Mouse (Mus musculus) gastrocnemius, adult 2 months (tissue): Measurements from ENCODE around the gene Phyhd1. TPM values are rescaled to one million over a fixed set of nuclear protein-coding genes. Genes with fewer than 3 reads are reported as not detected.

Source experiments
- DNase-seq: peaks from one replicate; pipeline ENCODE4 v3.0.0; 2022
- H3K27ac ChIP-seq: fragments of 200-600 bp; 2 replicates; pipeline ENCODE4 v1.8.1; 2022; ENCODE audit warnings: mild to moderate bottlenecking
- H3K4me3 ChIP-seq: fragments of 200-600 bp; 2 replicates; pipeline ENCODE4 v1.8.1; 2022; ENCODE audit warnings: mild to moderate bottlenecking, moderate library complexity
- CTCF ChIP-seq: fragments of 200-600 bp; IDR thresholded peaks from 2 replicates; pipeline ENCODE4 v1.8.1; 2022; ENCODE audit warnings: antibody characterized with exemption, mild to moderate bottlenecking, moderate library complexity
- intact Hi-C: fragments of 180-260 bp; cut with DNase I; formaldehyde crosslinking; loops from one replicate; pipeline ENCODE4 v1.15.1; 2025
- total RNA-seq, 2 experiments: library from RNA; stranded (reverse); gene quantifications; 2 replicates each; pipeline ENCODE4 v1.2.3; 2021

The Phyhd1 gene
- total RNA-seq, 2 experiments from 2014 or later = 27.8 to 34.5 TPM

GRCm38 (mm10) chr2:30309351-30309750 is 43.3 kb downstream of the Phyhd1 start:
- intact Hi-C loops = no loop called here

GRCm38 (mm10) chr2:30311481-30311880 is 45.5 kb downstream of the Phyhd1 start:
- Histone ChIP-seq H3K4me3 (no peak overlapping the region), H3K27ac (no peak overlapping the region)
- no peak for TF ChIP-seq CTCF
- intact Hi-C loops = no loop called here
- DNase-seq = no peak

More at GRCm38 (mm10) chr2:30309351-30309750, 43.3 kb downstream of the Phyhd1 start:
- no peak for TF ChIP-seq CTCF
- H3K4me3 ChIP-seq = no peak overlapping the region
- H3K27ac ChIP-seq = no peak overlapping the region
- DNase-seq = no peak

- Histone ChIP-seq H3K27ac (no peak overlapping the region), H3K4me3 (no peak overlapping the region)
- intact Hi-C loops = no loop called here
- TF ChIP-seq CTCF = no peak
- DNase-seq = no peak
Measured at GRCm38 (mm10) chr2:30316136-30316535, 50.1 kb downstream of the Phyhd1 start.

GRCm38 (mm10) chr2:30316955-30317354 is 51.0 kb downstream of the Phyhd1 start:
- H3K4me3 ChIP-seq = no peak overlapping the region
- TF ChIP-seq CTCF = no peak
- no peak overlapping the region for H3K27ac ChIP-seq
- intact Hi-C loops = no loop called here
- DNase-seq = no peak

GRCm38 (mm10) chr2:30319260-30319659 is 53.3 kb downstream of the Phyhd1 start:
- TF ChIP-seq CTCF = no peak
- no peak for DNase-seq
- intact Hi-C loops = no loop called here
- Histone ChIP-seq H3K4me3 (no peak overlapping the region), H3K27ac (no peak overlapping the region)

- no peak for TF ChIP-seq CTCF
- Histone ChIP-seq H3K4me3 (no peak overlapping the region), H3K27ac (no peak overlapping the region)
- DNase-seq = no peak
- intact Hi-C loops = no loop called here
Measured at GRCm38 (mm10) chr2:30323111-30323510, 57.1 kb downstream of the Phyhd1 start.

GRCm38 (mm10) chr2:30325296-30325695 is 59.3 kb downstream of the Phyhd1 start:
- Histone ChIP-seq H3K4me3 (no peak overlapping the region), H3K27ac (no peak overlapping the region)
- no peak for DNase-seq
- intact Hi-C loops = no loop called here
- no peak for TF ChIP-seq CTCF

GRCm38 (mm10) chr2:30327276-30327675 is 61.3 kb downstream of the Phyhd1 start:
- TF ChIP-seq CTCF = no peak
- no peak for DNase-seq

GRCm38 (mm10) chr2:30328791-30329190 is 62.8 kb downstream of the Phyhd1 start:
- intact Hi-C loops = no loop called here

More at GRCm38 (mm10) chr2:30327276-30327675, 61.3 kb downstream of the Phyhd1 start:
- no peak overlapping the region for H3K4me3 ChIP-seq
- intact Hi-C loops = no loop called here
- H3K27ac ChIP-seq = peak overlapping the region; percentile 72

More at GRCm38 (mm10) chr2:30328791-30329190, 62.8 kb downstream of the Phyhd1 start:
- no peak for TF ChIP-seq CTCF
- Histone ChIP-seq H3K27ac (no peak overlapping the region), H3K4me3 (no peak overlapping the region)
- no peak for DNase-seq

Other genes starting within 250 kb of the Phyhd1 start
- gene Wdr34, start 217.3 kb upstream of the Phyhd1 start, total RNA-seq = 1 to 10 TPM; 4.4 to 5.0 TPM
- 100 to 1,000 TPM in 1 of 2 experiments, 10 to 100 TPM in 1; 93.8 to 110 TPM for gene Set, start 208.8 kb upstream of the Phyhd1 start, total RNA-seq
- gene Pkn3, start 188.5 kb upstream of the Phyhd1 start, total RNA-seq = 1 to 10 TPM; 3.6 to 4.1 TPM
- 1 to 10 TPM; 2.0 to 3.5 TPM for gene Zdhhc12, start 172.6 kb upstream of the Phyhd1 start, total RNA-seq
- gene Zer1, start 141.6 kb upstream of the Phyhd1 start, total RNA-seq = 10 to 100 TPM; 23.1 to 25.2 TPM
- gene Tbc1d13, start 132.5 kb upstream of the Phyhd1 start, total RNA-seq = 10 to 100 TPM; 12.9 to 17.5 TPM
- 10 to 100 TPM; 50.8 to 67.6 TPM for gene Endog, start 94.7 kb upstream of the Phyhd1 start, total RNA-seq
- gene Spout1, start 87.7 kb upstream of the Phyhd1 start, total RNA-seq = 1 to 10 TPM; 4.2 to 4.5 TPM
- 10 to 100 TPM; 23.4 to 30.3 TPM for gene Kyat1, start 60.4 kb upstream of the Phyhd1 start, total RNA-seq
- gene Lrrc8a, start 28.5 kb upstream of the Phyhd1 start, total RNA-seq = 10 to 100 TPM; 19.6 to 37.9 TPM
- 1 to 10 TPM; 1.1 to 1.4 TPM for gene Gm28035, start 25.6 kb upstream of the Phyhd1 start, total RNA-seq
- 1 to 10 TPM in 1 of 2 experiments, not detected in 1; 1.8 TPM for gene Gm28038, start 14.8 kb downstream of the Phyhd1 start, total RNA-seq
- 10 to 100 TPM; 20.2 to 21.0 TPM for gene Dolk, start 20.1 kb downstream of the Phyhd1 start, total RNA-seq
- gene Nup188, start 20.2 kb downstream of the Phyhd1 start, total RNA-seq = 1 to 10 TPM; 8.4 to 9.9 TPM
- 10 to 100 TPM; 12.7 to 18.8 TPM for gene Sh3glb2, start 93.1 kb downstream of the Phyhd1 start, total RNA-seq
- gene Miga2, start 98.0 kb downstream of the Phyhd1 start, total RNA-seq = 10 to 100 TPM; 15.5 to 39.0 TPM
- 1 to 10 TPM; 5.3 to 6.1 TPM for gene Dolpp1, start 126.1 kb downstream of the Phyhd1 start, total RNA-seq
- 100 to 1,000 TPM; 362 to 422 TPM for gene Crat, start 149.6 kb downstream of the Phyhd1 start, total RNA-seq
- gene Ptpa, start 149.8 kb downstream of the Phyhd1 start, total RNA-seq = 10 to 100 TPM; 48.9 to 86.1 TPM
- gene Ier5l, start 208.0 kb downstream of the Phyhd1 start, total RNA-seq = 1 to 10 TPM in 1 of 2 experiments, under 1 TPM in 1; 0.97 to 1.1 TPM